Mouse (Mus musculus): ENCODE measurements around the gene Twist1. TPM values are rescaled to one million over a fixed set of nuclear protein-coding genes. Genes with fewer than 3 reads are reported as not detected.

Twist1 gene
- 3.2 and 5.2 TPM in 2 replicates for polyA plus RNA-seq (2015; fragmentation: Nextera tagmentation; extraction: Ambion mirVana)

DNA sequence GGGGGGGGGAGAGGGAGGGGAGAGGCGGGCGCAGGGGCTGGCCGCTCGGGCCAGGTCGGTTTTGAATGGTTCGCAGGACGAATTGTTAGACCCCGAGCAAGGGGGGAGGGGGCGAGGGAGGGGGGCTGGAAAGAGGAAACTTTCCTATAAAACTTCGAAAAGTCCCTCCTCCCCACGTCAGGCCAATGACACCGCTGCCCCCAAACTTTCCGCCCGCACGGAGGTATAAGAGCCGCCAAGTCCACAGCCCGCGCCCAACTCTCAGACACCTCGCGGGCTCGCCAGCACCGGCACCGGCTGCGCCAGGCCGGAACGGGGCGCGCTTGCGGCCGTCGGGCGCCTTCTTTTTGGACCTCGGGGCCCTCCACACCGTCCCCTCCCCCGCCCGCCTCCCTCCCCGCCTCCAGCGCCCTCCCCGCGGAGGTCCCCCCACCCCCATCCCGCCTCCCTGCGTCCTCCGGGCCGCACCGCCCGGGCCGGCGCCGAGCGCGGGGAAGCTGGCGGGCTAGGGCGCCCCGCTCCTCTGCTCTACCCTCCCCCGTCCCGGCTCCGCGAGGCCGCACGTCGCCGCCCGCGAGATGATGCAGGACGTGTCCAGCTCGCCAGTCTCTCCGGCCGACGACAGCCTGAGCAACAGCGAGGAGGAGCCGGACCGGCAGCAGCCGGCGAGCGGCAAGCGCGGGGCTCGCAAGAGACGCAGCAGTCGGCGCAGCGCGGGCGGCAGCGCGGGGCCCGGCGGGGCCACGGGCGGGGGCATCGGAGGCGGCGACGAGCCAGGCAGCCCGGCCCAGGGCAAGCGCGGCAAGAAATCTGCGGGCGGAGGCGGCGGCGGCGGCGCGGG lies at the start of gene Twist1:
Gene Twist1 (plus strand): TSS at position 272 of the 841 bp plus-strand sequence.
- H3K4me1 ChIP-seq (replicated peaks): peaks cover 33% of the 10 kb centered on the region
- peak within 1 kb of the TSS; percentile 61 for H3K27ac ChIP-seq (replicated peaks)
- H3K4me3 ChIP-seq: peak within 1 kb of the TSS; percentile 47
- peak within 1 kb of the TSS; percentile 64 for H3K4me2 ChIP-seq
- H3K9ac ChIP-seq: peak within 1 kb of the TSS; percentile 69
- no peaks in the 10 kb centered on the region for H3K36me3 ChIP-seq
- WGBS: under 1% methylated on average over 74 of the region's 105 CpGs
- H3K27me3 ChIP-seq: peaks cover 93% of the 10 kb centered on the region
- ATAC-seq (ENCODE audit: low read depth): peak; percentile 76
- no peaks in the 10 kb centered on the region for H3K9me3 ChIP-seq

DNA sequence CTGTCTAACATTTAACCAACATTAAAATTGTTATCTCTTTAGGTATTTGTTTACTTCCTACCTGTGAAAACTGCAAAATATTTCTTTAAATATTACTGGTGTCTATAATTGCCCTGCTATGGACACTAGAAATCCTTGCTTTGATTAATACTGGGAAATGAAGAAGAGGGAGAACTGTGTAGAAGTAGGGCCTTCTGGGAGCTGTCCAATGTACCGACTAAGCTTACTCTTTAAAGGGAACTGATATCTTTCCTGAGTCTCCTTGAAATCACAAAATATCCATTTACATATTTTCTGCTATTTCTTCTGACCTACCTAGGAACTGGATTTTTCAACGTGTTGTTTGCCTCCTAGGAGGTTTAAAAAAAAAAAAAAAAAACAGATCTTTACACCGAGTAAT lies 30.7 kb upstream of the Twist1 start:
- 9% methylated on average over 3 of the region's 3 CpGs for WGBS
- peaks cover 21% of the 10 kb centered on the region for H3K4me1 ChIP-seq (replicated peaks)
- peaks cover 51% of the 10 kb centered on the region for H3K27me3 ChIP-seq
- no peak overlapping the region for H3K27ac ChIP-seq (replicated peaks)
- H3K9me3 ChIP-seq: no peaks in the 10 kb centered on the region
- ATAC-seq (ENCODE audit: low read depth): no peak
- no peaks in the 10 kb centered on the region for H3K36me3 ChIP-seq
- H3K9ac ChIP-seq: no peak overlapping the region
- H3K4me2 ChIP-seq: no peak overlapping the region
- no peak overlapping the region for H3K4me3 ChIP-seq

DNA sequence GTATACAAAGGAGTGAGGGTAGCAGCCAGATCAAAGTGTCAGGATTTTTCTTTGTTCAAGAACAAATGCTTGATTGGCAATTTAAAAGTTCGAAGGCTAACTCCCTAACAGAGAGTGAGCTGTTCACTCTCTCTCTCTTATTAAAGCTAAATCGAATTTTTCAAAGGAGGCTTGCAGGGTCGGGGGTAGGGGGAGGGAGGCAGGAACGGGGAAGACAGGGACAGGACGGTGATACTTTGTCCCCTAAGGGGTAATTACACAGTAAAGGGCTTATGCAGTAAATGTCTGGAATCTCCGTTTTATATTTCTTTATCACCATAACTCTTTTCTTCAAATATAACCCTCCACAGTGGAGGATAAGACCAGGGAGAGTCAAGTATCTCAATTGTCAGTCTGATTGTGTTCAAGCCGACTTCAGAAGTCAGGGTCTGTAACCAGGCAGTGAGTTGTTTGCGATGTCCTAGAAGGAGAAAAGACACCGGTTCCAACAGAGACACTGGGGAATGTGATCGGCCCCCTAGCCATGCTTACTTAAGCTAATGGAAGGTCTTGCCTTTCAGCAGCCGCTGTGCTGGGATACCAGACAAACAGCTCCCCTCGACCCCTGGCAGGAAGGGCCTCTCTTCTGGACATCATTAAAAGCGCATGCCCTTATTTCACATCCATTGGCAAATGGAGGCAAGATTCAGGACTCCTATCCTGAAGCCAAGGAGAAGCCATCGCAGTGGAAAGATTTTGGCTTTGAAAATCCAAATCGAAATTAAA lies 30.0 kb upstream of the Twist1 start:
- H3K27me3 ChIP-seq: peaks cover 51% of the 10 kb centered on the region
- H3K9me3 ChIP-seq: no peaks in the 10 kb centered on the region
- no peaks in the 10 kb centered on the region for H3K36me3 ChIP-seq
- H3K4me3 ChIP-seq: peak overlapping the region; percentile 32
- no peak for ATAC-seq (ENCODE audit: low read depth)
- no peak overlapping the region for H3K27ac ChIP-seq (replicated peaks)
- H3K4me2 ChIP-seq: peak overlapping the region; percentile 58
- WGBS: 1% methylated on average over 15 of the region's 15 CpGs
- no peak overlapping the region for H3K9ac ChIP-seq
- peaks cover 21% of the 10 kb centered on the region for H3K4me1 ChIP-seq (replicated peaks)

DNA sequence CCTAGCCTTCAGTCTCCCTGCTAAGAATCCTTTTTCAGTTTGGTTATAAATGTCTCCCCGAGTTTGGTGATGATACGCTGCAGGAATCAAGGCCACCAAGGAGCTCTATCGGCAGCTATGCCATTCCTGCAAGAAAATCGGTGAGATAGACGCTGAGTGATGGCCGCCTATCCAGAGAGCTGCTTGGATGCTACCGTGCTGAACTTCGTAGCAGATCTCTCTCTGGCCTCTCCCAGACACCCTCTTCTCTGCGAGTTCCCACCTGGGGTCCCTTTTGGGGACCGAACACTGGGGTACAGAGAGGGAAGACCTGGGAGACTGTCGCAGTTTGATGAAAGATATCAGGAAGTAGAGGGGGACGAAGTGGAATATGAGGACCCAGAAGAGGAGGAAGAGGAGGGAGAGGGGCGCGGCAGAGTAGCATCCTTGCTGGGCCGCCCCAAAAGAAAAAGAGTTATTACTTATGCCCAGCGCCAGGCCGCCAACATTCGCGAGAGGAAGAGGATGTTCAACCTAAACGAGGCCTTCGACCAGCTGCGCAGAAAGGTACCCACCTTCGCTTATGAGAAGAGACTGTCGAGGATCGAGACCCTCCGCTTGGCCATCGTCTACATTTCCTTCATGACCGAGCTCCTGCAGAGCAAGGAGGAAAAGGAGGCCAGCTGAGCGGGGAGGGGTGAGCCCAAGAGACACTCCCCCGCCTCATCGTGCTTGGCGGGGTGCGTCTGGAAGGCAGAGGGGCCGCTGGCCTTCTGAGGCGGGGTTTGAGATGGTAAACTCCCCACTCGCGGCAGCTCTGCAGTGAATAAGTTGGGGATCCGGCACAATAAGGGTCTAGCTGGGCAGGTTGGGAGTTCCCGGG lies 28.9 kb upstream of the Twist1 start, which contains the start of gene Ferd3l:
Gene Ferd3l (plus strand): TSS at position 95 of the 862 bp plus-strand sequence.
- no peak within 1 kb of the TSS for H3K27ac ChIP-seq (replicated peaks)
- H3K9me3 ChIP-seq: no peaks in the 10 kb centered on the region
- H3K36me3 ChIP-seq: no peaks in the 10 kb centered on the region
- H3K4me1 ChIP-seq (replicated peaks): peaks cover 21% of the 10 kb centered on the region
- peaks cover 49% of the 10 kb centered on the region for H3K27me3 ChIP-seq
- H3K9ac ChIP-seq: peak within 1 kb of the TSS; percentile 9; the same call in 1 of the 2 replicates
- H3K4me2 ChIP-seq: peak within 1 kb of the TSS; percentile 58
- peak within 1 kb of the TSS; percentile 32 for H3K4me3 ChIP-seq
- 0 out of 2 replicates have a peak, but pooled peaks have one; percentile 59 for ATAC-seq (ENCODE audit: low read depth)
- 1% methylated on average over 39 of the region's 39 CpGs for WGBS

DNA sequence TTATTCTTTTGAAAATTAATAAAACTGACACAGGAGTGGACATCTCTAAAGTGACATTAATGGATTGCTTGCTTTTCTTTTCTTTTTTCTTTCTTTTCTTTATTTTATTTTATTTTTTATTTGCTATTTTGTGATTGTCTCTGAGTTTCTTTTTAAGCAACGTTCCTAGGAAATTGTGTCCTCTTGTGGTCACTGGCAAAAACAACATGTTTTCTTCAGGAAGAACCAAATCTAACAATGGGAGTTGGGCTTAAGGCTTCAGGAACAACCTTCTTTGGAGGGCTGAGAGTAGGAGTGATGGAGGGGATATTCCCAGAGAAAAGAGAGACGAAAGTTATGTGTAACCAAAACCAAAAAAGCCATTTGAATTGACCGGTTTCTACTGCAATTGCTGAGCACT lies 4.6 kb upstream of the Twist1 start:
- ATAC-seq (ENCODE audit: low read depth): no peak
- WGBS: 2% methylated on average over 3 of the region's 3 CpGs

DNA sequence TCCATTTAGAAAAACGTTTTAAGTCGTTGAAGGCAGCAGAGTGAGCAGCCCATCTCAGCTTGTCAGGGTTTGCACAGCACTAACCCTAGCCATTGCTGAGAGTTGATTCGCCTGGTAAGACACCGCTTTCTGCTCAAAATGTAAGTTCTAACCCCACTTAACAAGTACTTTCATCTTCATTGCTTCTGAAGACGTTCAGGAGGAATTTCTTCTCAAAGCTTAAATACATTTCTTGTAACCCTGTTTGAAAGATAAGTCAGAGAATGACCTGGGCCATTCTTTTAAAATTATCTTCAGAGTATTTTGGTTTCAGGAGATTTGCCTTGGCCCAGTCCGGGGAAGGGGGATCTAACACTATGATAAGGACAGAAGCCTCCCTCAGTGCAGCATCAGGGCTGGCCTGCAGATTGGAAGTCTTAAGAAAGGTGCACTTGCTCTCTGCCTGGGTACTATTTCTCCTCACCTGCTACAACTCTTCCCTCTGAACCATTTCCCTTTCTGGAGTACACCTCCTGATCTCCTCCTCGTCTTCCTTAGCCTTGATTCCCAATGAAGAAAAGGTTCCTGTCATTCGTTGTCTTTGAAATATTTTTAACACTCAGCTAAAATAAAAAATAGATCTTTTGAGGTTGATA lies 2.4 kb upstream of the Twist1 start:
- H3K4me1 ChIP-seq (replicated peaks): peaks cover 28% of the 10 kb centered on the region
- ATAC-seq (ENCODE audit: low read depth): no peak

More for the DNA sequence above, 4.6 kb upstream of the Twist1 start:
- Histone ChIP-seq H3K4me1 (replicated peaks) (peaks cover 16% of the 10 kb centered on the region), H3K27ac (replicated peaks) (no peak overlapping the region), H3K4me3 (no peak overlapping the region), H3K36me3 (no peaks in the 10 kb centered on the region), H3K9ac (no peak overlapping the region), H3K9me3 (no peaks in the 10 kb centered on the region), H3K4me2 (no peak overlapping the region), H3K27me3 (peaks cover 70% of the 10 kb centered on the region)

DNA sequence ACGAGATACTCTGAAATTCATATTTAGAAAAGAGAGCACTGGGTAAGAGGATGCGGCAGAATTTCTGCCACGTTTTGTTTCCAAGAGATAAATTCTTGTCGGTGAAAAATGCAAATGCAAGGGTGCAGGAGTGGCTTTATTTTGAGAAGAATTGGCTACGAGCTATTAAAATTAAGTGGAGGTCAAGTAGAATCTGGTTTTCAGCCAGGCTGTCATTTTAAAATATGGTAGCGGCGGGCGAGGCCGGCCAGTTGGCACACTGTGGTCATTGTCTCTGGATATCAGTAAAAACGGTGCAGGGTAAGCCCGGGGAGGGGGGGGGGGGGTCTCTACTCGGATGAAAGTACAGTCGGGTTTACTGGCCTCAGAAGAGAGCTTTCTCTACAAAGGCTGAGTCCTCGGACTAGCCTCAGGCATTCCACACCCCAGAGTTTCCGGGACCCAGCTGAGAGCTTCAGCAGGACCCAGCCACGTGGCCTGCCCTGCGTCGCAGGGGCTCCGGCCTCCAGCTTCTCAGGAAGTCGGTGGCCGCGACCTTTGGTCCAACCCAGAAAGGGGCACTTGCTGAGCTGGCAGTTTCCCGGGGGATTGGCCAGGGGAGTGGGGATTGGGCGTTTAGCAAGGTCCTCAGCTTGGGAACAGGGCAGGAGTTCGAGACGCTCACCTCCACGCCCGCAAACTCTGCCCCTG lies 1.7 kb upstream of the Twist1 start:
- H3K4me3 ChIP-seq: peak overlapping the region; percentile 17
- no peak for ATAC-seq (ENCODE audit: low read depth)

More for the DNA sequence above, 2.4 kb upstream of the Twist1 start:
- no peaks in the 10 kb centered on the region for H3K36me3 ChIP-seq
- WGBS: 7% methylated on average over 8 of the region's 8 CpGs
- H3K27me3 ChIP-seq: peaks cover 84% of the 10 kb centered on the region
- no peak overlapping the region for H3K27ac ChIP-seq (replicated peaks)
- no peak overlapping the region for H3K9ac ChIP-seq
- no peak overlapping the region for H3K4me2 ChIP-seq
- H3K9me3 ChIP-seq: no peaks in the 10 kb centered on the region
- no peak overlapping the region for H3K4me3 ChIP-seq

DNA sequence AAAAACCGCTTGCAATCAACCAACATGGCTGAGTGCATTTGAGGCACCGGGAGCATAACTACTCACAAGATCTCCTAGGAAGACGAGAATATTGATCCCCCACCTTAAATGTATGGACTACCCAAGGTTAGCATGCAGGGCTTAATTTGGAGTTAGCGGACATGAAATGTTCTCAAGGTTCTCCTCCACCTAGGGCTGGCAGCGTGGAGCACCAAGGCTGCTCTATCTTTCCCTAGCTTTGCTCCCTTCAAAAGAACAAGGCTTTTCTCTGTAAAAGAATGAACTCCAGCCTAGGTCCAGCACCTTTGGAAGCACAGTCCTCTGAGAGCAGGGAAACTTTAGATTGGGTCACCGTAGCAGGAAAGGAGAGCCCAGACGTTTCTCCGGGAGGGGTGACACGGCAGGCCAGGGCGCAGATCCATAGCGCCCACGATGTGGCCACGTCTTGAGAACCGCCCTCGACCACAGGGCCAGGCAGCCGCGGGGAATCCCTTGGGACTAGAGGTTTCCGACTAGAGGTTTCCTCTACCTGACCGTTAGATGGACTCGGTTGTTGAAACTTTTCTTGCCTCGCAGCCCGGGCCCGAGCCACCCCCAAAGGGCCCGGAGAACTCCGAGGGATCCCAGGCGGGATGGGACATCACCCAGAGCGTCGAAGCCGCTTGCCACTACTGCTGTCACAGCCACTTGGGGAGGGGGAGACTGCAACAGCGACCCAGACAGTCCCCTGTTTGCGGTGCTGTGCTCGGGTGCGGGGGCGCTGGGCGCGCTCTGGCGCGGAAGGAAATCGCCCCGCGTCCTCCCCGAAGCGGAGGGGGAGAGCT lies 683 bp upstream of the Twist1 start:
- H3K9ac ChIP-seq: no peak overlapping the region
- peak; percentile 37 for ATAC-seq (ENCODE audit: low read depth)

More for the DNA sequence above, 1.7 kb upstream of the Twist1 start:
- 1% methylated on average over 28 of the region's 28 CpGs for WGBS
- no peak overlapping the region for H3K27ac ChIP-seq (replicated peaks)
- no peaks in the 10 kb centered on the region for H3K9me3 ChIP-seq
- peaks cover 84% of the 10 kb centered on the region for H3K27me3 ChIP-seq
- peak overlapping the region; percentile 64 for H3K4me2 ChIP-seq
- no peaks in the 10 kb centered on the region for H3K36me3 ChIP-seq
- H3K4me1 ChIP-seq (replicated peaks): peaks cover 28% of the 10 kb centered on the region
- H3K9ac ChIP-seq: no peak overlapping the region

DNA sequence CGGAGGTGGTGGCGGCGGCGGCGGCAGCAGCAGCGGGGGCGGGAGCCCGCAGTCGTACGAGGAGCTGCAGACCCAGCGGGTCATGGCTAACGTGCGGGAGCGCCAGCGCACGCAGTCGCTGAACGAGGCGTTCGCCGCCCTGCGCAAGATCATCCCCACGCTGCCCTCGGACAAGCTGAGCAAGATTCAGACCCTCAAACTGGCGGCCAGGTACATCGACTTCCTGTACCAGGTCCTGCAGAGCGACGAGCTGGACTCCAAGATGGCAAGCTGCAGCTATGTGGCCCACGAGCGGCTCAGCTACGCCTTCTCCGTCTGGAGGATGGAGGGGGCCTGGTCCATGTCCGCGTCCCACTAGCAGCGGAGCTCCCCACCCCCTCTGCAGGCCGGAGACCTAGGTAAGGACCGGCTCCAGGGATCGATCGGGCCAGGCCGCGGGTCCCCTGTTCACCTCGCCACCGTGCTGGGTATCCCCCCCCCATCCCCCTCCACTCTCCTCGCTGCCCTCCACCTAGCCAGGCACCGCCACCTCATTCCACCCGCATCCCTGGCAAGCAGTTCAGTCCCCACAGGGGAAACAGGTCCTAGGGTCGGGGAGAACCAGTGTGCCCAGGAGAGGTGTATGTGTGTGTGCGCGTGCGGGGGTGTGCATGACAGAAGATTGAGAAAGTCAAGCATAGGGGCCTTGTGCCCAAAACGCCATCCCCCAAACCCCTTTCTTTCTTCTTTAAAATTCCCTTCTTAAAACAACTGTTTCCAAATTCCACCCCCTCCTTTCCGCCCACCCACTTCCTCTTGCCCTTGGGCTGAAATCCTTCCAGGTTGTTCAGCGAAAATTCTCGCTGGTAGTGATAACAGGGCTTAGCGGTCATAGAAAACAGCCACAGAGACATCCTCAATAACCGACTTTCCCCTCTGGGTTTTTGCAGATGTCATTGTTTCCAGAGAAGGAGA lies 1.0 kb downstream of the Twist1 start:
- peak; percentile 52 for ATAC-seq (ENCODE audit: low read depth)
- H3K27me3 ChIP-seq: peaks cover 94% of the 10 kb centered on the region
- H3K36me3 ChIP-seq: no peaks in the 10 kb centered on the region
- peak overlapping the region; percentile 61 for H3K27ac ChIP-seq (replicated peaks)
- peak overlapping the region; percentile 69 for H3K9ac ChIP-seq
- peaks cover 33% of the 10 kb centered on the region for H3K4me1 ChIP-seq (replicated peaks)
- peak overlapping the region; percentile 47 for H3K4me3 ChIP-seq
- no peaks in the 10 kb centered on the region for H3K9me3 ChIP-seq
- H3K4me2 ChIP-seq: peak overlapping the region; percentile 64
- WGBS: under 1% methylated on average over 55 of the region's 56 CpGs

More for the DNA sequence above, 683 bp upstream of the Twist1 start:
- peak overlapping the region; percentile 56; the same call in 1 of the 2 replicates for H3K27ac ChIP-seq (replicated peaks)
- WGBS: under 1% methylated on average over 43 of the region's 43 CpGs
- peak overlapping the region; percentile 64 for H3K4me2 ChIP-seq
- no peaks in the 10 kb centered on the region for H3K9me3 ChIP-seq
- H3K27me3 ChIP-seq: peaks cover 87% of the 10 kb centered on the region
- H3K4me3 ChIP-seq: peak overlapping the region; percentile 47
- peaks cover 28% of the 10 kb centered on the region for H3K4me1 ChIP-seq (replicated peaks)
- H3K36me3 ChIP-seq: no peaks in the 10 kb centered on the region
